Mouse (Mus musculus) hindlimb bud, embryonic 11.5 days (tissue): ENCODE measurements around the gene Tbxa2r.

Experiments
- DNase-seq: peaks from one replicate; pipeline ENCODE4 v3.0.0-alpha.2; 2012; ENCODE audit warnings: low read depth, low spot score; ENCODE audit errors: extremely low spot score

The Tbxa2r gene

GRCm38 (mm10) chr10:81342686-81343505 is 14.4 kb downstream of the Tbxa2r start, which contains the start of gene Gipc3:
TSS of gene Gipc3 (minus strand) at chr10:81343266.
- DNase-seq, result no peak

DNA sequence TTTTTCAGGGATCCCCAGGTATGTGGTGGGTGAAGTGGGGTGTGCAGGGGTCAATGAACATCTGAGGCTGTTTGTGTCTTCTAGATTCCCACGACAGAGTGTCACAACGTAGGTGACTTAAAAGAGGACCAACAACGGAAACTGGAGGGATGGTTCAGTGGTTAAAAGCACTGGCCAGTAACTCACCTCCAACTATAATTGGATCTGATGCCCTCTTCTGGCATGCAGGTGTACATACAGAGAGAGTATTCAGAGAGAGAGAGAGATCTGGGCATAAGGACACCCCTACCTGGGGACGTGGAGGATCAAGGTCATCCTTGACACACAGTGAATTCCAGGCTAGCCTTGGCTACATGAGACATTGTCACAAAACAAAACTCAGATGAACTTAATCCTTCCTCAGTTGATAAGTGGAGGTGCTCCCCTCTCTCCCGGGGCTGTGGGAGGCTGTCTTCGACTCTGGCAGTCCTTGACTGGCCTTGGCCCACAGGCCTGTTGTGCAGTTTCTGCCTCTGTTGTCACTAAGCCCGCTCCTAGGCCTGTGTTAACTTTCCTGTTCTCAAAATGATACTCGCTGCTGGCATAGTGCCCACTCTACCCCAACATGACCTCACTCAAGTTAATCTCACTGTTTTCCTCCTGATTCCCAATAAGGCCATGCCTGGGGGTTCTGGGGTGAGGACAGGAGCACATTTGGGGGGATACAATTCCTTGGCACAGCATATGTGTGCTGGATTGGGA is 16.1 kb downstream of the Tbxa2r start:
- no peak for DNase-seq

DNA sequence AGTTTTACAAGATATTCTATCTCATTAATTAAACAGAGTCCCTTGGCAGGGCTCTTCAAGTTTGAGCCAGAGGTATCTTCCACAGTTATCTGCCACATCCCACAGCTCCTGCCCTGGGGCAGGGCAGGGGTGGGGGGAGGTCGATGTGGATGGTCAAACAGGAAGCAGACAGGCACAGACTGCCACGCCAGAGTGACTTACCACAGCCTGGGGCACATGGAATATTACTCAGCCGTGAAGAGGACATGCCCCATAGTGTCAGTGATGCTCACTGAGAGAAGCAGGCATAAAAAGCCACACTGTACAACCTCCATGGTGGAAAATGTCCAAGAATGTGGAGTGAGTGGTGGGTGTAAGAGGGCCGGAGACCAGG is 16.6 kb downstream of the Tbxa2r start:
- no peak for DNase-seq

DNA sequence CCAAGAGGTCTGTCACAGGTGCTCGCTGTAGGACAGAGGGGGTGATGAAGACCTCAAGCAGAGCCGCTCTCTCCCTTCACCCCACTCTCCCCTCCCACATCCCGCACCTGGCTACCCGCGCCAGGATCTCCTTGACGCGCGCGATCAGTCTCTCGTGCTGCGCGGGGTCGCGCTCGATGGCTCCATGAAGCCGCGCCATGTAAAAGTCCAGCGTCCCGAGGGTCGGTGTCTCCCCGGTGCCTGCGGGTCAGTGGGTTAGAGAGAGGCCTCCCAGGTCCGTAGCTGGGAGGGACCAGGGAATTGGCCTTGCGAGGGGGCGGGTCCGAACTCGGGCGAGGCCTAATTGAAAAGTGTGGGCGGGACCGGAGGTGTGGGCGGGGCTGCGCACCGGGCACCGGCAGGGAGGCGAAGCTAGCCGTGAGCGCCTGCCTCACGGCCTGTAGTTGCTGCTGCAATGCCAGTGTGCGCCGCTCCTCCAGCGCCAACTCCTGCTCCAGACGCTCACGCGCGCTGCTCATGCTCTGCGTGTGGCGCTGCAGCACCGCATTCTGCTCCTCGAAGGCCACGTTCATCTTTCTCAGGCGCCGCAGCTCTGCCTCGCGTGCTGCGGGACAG is 18.0 kb downstream of the Tbxa2r start:
- no peak for DNase-seq

DNA sequence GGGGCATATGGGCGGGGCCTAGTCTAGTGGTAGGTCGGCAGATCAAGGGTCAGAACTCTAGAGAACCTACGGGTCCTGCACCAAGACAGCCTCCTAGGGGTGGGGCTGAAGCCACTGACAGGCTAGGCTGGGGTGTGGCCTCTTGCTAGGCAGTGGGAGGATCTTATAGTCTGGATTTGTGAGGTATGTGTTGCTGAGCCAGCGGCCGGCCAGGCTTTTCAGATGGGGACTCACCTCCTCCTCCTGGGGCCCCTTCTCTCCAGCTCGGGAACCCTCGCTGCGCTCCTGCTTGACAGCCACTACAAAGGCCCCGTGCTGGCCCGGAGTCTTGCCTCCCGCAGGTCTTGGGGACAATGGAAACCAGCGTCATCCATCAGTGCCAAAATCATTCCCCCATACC is 20.6 kb downstream of the Tbxa2r start:
- no peak for DNase-seq

GRCm38 (mm10) chr10:81349961-81350350 is 21.4 kb downstream of the Tbxa2r start:
- DNase-seq, result no peak

DNA sequence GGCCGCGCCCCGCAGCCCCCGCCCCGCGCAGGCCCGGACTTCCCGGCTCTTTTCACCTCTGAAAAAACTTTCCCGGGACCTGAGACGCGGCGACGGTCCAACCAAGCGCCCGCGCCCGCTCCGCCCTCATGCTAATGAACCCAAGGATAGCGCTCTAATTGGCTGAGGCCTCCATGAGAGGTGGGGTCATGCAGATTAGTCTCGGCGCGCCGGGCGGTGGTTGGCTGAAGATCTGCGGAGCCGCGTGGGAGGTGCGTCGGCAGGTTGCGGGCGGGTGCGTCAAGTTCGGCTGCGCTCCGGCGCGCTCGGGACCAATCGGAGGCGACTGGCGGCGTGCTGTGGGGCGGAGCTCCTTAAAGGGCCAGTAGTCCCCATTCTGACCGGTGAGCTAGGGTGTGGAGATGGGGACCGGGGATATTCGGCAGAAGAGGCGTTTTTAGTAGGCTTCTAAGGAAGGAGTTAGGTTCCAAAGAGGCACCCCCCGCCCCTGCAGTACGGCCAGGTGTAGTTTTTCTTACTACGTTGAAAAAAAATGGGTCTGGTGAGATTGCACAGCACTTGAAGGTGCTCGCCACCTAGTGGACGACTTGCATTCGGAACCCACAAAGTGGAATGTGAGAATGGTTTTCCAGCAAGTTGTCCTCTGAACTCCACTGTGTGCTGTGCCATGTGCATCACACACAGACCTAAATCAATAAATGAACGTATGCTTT is 22.0 kb downstream of the Tbxa2r start, which contains the start of gene Hmg20b:
TSS of gene Hmg20b (minus strand) at position 130 of the 713 bp plus-strand sequence.
- DNase-seq, result peak; percentile 89

DNA sequence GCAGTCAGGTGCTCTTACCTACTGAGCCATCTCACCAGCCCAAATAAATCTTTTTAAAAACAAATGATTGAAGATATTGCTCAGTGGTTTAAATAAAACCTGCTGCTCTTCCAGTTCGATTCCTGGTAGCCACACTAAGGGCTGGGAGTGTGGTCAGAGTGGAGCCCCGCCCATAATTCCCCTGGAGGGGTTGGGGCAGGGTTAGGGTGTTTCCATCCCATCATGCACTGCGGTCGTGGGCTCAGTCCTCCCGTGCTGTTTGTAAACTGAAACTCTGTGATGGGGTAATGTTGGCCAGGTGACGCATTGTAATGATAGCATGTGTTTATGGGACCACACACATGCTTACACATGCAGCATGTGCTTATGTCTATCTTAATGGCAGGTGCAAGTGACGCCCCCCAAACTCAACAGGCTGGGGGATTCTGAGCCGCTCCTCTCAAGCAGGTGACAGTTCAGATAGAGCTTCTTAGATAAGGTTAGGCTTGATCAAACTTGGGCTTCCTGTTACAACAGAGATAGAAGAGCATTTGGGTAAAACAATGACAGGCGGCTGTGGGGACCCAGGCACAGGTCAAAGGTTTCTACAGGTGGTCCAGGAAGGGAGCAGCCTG is 23.3 kb downstream of the Tbxa2r start:
- no peak for DNase-seq

GRCm38 (mm10) chr10:81354738-81355477 is 26.4 kb downstream of the Tbxa2r start:
- no peak for DNase-seq

DNA sequence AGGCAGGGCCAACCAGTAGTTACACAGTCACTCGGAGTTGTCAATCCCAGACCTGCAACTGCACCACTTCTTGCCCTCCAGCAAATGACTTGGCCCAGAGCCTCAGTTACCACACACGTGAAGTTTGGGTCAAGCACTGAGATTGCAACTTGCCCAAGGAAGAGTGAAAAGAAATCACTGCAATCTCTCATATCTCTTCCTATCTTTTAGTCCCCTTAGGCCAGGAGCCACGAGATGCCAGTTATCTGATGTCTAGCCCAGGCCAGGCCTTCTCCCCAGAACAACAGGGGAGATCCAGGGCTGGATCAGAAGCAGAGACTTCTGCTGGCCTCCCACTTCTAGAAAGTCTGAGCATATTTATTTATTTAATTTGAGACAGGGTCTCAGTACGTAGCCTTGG is 27.0 kb downstream of the Tbxa2r start:
- no peak for DNase-seq

DNA sequence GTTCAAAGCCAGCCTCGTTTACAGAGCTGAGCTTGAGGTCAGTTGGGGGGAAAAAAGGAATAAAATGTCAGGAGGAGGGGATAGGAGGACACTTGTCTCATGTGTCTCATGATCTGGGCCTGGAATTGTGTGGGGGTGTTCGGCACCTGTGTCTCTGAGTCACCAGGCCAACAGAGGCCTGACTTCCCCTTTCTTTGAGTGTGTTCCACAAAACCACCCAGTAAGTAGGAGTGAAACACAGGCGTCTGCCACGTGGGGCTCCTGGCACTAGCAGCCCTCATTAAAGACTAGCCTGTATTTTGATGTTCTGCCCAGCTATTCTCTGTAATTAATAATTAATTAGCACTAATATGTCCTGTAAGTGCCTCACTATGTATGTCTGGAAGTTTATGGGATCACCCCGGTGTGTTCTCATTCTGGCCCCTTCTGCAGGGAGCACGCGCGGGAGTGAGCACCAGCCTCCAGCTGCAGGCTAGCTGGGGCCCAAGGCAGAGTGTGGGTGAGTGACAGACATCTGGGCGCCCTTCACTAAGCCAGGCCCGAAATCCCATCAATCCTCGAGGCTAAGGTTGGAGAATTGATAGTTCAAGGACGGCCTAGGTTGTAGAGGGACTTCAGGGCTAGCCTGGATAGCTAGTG is 27.9 kb downstream of the Tbxa2r start:
- DNase-seq, result no peak

GRCm38 (mm10) chr10:81356991-81357844 is 28.7 kb downstream of the Tbxa2r start, which contains the start of gene Mfsd12:
TSS of gene Mfsd12 (plus strand) at chr10:81357491.
- DNase-seq, result no peak

GRCm38 (mm10) chr10:81358209-81358608 is 29.7 kb downstream of the Tbxa2r start:
- DNase-seq, result no peak

DNA sequence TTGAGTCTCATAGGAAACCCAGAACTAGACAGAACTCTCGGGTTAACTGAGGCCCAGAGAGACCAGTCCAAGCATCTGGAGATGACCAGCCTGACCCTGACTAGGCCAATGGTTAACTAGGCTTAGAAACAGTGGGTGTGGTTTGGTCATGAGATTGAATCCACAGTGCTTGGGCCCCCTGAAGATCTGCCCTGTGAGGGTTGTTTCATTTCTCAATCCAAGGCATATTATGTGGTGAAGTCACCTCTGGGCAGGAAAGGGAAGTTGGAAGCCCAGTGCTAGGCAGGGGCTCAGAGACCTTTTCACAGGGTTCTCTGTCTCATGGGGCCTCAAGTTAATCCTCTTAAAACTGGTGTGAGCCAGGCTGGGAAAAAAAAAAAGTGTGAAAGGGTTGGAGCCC is 30.3 kb downstream of the Tbxa2r start:
- no peak for DNase-seq

DNA sequence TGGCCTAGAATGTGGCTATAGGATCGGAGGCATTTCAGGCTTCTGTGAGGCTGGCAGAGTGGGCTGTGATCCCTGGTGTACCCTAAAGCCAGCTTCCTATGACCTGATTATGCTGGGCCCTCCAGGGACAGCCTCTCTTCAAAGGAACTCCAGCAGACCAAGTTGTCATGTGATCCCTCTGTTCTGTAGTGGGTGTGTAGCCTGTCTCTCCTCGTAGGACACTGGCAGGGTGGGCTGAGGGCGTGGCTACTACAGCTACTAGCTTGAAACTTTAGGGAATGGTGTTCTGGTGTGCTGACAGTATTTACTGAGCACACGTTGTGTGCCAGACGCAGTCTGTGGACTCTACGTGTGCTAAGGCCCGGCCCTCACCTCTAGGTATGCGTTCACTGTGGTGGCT is 32.2 kb downstream of the Tbxa2r start:
- no peak for DNase-seq

GRCm38 (mm10) chr10:81362336-81362949 is 33.9 kb downstream of the Tbxa2r start:
- DNase-seq, result no peak

GRCm38 (mm10) chr10:81363436-81364346 is 35.2 kb downstream of the Tbxa2r start:
- no peak for DNase-seq
